Mouse (Mus musculus) liver, embryonic 14.5 days (tissue): Measurements from ENCODE around the gene Capn15. TPM values are rescaled to one million over a fixed set of nuclear protein-coding genes. Genes with fewer than 3 reads are reported as not detected.
A peak's percentile ranks its signal among the peaks of the same experiment; 100 is the strongest.

Experiments used
- ATAC-seq: fragments of 200-750 bp; cut with Nextera tagmentation; 2 replicates; pipeline ENCODE4 v1.8.0; 2017; ENCODE audit warnings: moderate number of reproducible peaks, mild to moderate bottlenecking, moderate library complexity; ENCODE audit not compliant: insufficient read depth
- DNase-seq, 3 experiments: peaks; one replicate each; pipeline ENCODE4 v3.0.0-alpha.2; 2012 to 2013; ENCODE audit warnings: low read depth in 3 of 3, low spot score in 3 of 3
- H3K27ac ChIP-seq: fragments of 300-500 bp; sonication (generic); 2 replicates; pipeline ENCODE4 v1.5.1; 2014; ENCODE audit warnings: moderate library complexity, mild to moderate bottlenecking, control low read depth, inconsistent platforms
- H3K27me3 ChIP-seq: fragments of 300-500 bp; sonication (generic); 2 replicates; pipeline ENCODE4 v1.6.1; 2014; ENCODE audit warnings: mild to moderate bottlenecking, low read length, moderate library complexity; ENCODE audit not compliant: control insufficient read depth, insufficient read depth
- H3K36me3 ChIP-seq: fragments of 300-500 bp; sonication (generic); replicated peaks from 2 replicates; pipeline ENCODE4 v1.6.1; 2014; ENCODE audit warnings: low read depth; ENCODE audit not compliant: control insufficient read depth, insufficient read depth
- H3K4me1 ChIP-seq, 2 experiments: fragments of 200-500 bp in 1 of 2; fragments of 300-500 bp in 1 of 2; sonication (generic) in 1 of 2; replicated peaks; 2 replicates each; pipeline ENCODE4 v1.6.1; 2012 to 2014; ENCODE audit warnings: antibody characterized with exemption in 1 of 2, inconsistent platforms in 1 of 2, low read length in 1 of 2; ENCODE audit not compliant: control insufficient read depth in 2 of 2, insufficient read depth in 2 of 2
- H3K4me2 ChIP-seq: fragments of 300-500 bp; sonication (generic); 2 replicates; pipeline ENCODE4 v1.6.1; 2014; ENCODE audit warnings: low read depth, mild to moderate bottlenecking, control low read depth, moderate library complexity
- H3K4me3 ChIP-seq, 2 experiments: fragments of 200-500 bp in 1 of 2; fragments of 300-500 bp in 1 of 2; sonication (generic) in 1 of 2; 2 replicates each; pipeline ENCODE4 v1.5.1; 2012 to 2014; ENCODE audit warnings: low read depth in 2 of 2, low read length in 2 of 2, mild to moderate bottlenecking in 2 of 2, control low read depth in 1 of 2, inconsistent platforms in 1 of 2, moderate library complexity in 1 of 2; ENCODE audit not compliant: insufficient read depth in 1 of 2
- H3K9ac ChIP-seq: fragments of 300-500 bp; sonication (generic); replicated peaks from 2 replicates; pipeline ENCODE4 v1.6.1; 2014; ENCODE audit warnings: mild to moderate bottlenecking, control low read depth, moderate library complexity
- H3K9me3 ChIP-seq: fragments of 300-500 bp; sonication (generic); 2 replicates; pipeline ENCODE4 v1.6.1; 2016; ENCODE audit warnings: low read length, mixed read lengths; ENCODE audit not compliant: control insufficient read depth
- CTCF ChIP-seq: IDR thresholded peaks from 2 replicates; pipeline ENCODE4 v1.5.1; 2016; ENCODE audit warnings: antibody characterized with exemption, low read depth, control low read depth
- EP300 ChIP-seq: IDR thresholded peaks from 2 replicates; pipeline ENCODE4 v1.6.1; 2016; ENCODE audit warnings: antibody characterized with exemption, low read depth
- WGBS: fragments of 180-500 bp; shearing (Covaris S2); extraction: QIAGEN DNeasy Blood & Tissue Kit; methylation state at CpG from one replicate; pipeline ENCODE4 v1.1.7; 2014; ENCODE audit not compliant: insufficient replicate concordance; 5-methylcytosine and 5-hydroxymethylcytosine counted together
- polyA plus RNA-seq, 2 experiments: library from polyadenylated mRNA; depleted of rRNA in 1 of 2; stranded (reverse) in 1 of 2; unstranded in 1 of 2; fragments of >200 nt; fragmentation: Nextera tagmentation in 1 of 2; extraction: Ambion mirVana in 1 of 2; gene quantifications; 2 replicates each; pipeline versions ENCODE4 v1.2.1 to v1.2.3; 2012 to 2014

Capn15 gene
- polyA plus RNA-seq, 2 experiments = 7.7 to 8.3 TPM

GRCm38 (mm10) chr17:25970954-25971707 is 14.5 kb downstream of the Capn15 start:
- H3K4me2 ChIP-seq = 0 out of 2 replicates have a peak overlapping the region, but pooled peaks have one; percentile 1
- no peaks in the 10 kb centered on the region for H3K27me3 ChIP-seq
- H3K36me3 ChIP-seq = no peaks in the 10 kb centered on the region
- no peaks in the 10 kb centered on the region for H3K9me3 ChIP-seq
- TF ChIP-seq EP300 = no peak
- TF ChIP-seq CTCF = no peak
- ATAC-seq (no peak), DNase-seq (no peak)
- H3K4me3 ChIP-seq = no peak overlapping the region
- H3K9ac ChIP-seq = peak overlapping the region; percentile 18; the same call in 1 of the 2 replicates
- H3K4me1 ChIP-seq = peaks cover 14 to 15% of the 10 kb centered on the region in 2 experiments
- 72% methylated on average over 4 of the region's 4 CpGs for WGBS
- no peak overlapping the region for H3K27ac ChIP-seq

GRCm38 (mm10) chr17:25970448-25970847 is 15.1 kb downstream of the Capn15 start:
- Histone ChIP-seq H3K4me3 (no peak overlapping the region), H3K9me3 (no peaks in the 10 kb centered on the region), H3K9ac (peak overlapping the region; percentile 18; the same call in 1 of the 2 replicates), H3K27ac (peak overlapping the region; percentile 33; the same call in 1 of the 2 replicates), H3K4me2 (0 out of 2 replicates have a peak overlapping the region, but pooled peaks have one; percentile 1), H3K4me1 (peaks cover 14 to 15% of the 10 kb centered on the region in 2 experiments), H3K27me3 (no peaks in the 10 kb centered on the region), H3K36me3 (no peaks in the 10 kb centered on the region)
- TF ChIP-seq CTCF (peak; percentile 49; the same call in 1 of the 2 replicates), EP300 (no peak)
- ATAC-seq (no peak), DNase-seq (no peak)
- WGBS = 87% methylated on average over 9 of the region's 9 CpGs

- Histone ChIP-seq H3K4me1 (peaks cover 18 to 19% of the 10 kb centered on the region in 2 experiments), H3K4me3 (no peak overlapping the region), H3K9me3 (no peaks in the 10 kb centered on the region), H3K4me2 (no peak overlapping the region), H3K36me3 (peaks cover 9% of the 10 kb centered on the region; the same call in 1 of the 2 replicates), H3K27ac (peak overlapping the region; percentile 38), H3K27me3 (no peaks in the 10 kb centered on the region), H3K9ac (peak overlapping the region; percentile 16; the same call in 1 of the 2 replicates)
- peak; percentile 66 for ATAC-seq
- TF ChIP-seq EP300 (no peak), CTCF (no peak)
- no peak for DNase-seq
- WGBS = 17% methylated on average over 1 of the region's 1 CpGs
Measured at GRCm38 (mm10) chr17:25968176-25968575, 17.4 kb downstream of the Capn15 start.

- H3K9me3 ChIP-seq = no peaks in the 10 kb centered on the region
- DNase-seq (no peak), ATAC-seq (no peak)
- H3K4me1 ChIP-seq = peaks cover 22 to 23% of the 10 kb centered on the region in 2 experiments
- peaks cover 10% of the 10 kb centered on the region; the same call in 1 of the 2 replicates for H3K36me3 ChIP-seq
- H3K9ac ChIP-seq = 0 out of 2 replicates have a peak overlapping the region, but pooled peaks have one; percentile 16
- TF ChIP-seq CTCF (no peak), EP300 (no peak)
- WGBS = 50% methylated on average over 3 of the region's 3 CpGs
- no peaks in the 10 kb centered on the region for H3K27me3 ChIP-seq
- H3K27ac ChIP-seq = peak overlapping the region; percentile 38
- H3K4me3 ChIP-seq = no peak overlapping the region
- no peak overlapping the region for H3K4me2 ChIP-seq
Measured at GRCm38 (mm10) chr17:25967652-25968051, 17.9 kb downstream of the Capn15 start.

GRCm38 (mm10) chr17:25964271-25964670 is 21.3 kb downstream of the Capn15 start:
- Histone ChIP-seq H3K4me2 (no peak overlapping the region), H3K4me1 (peaks cover 40 to 43% of the 10 kb centered on the region in 2 experiments), H3K27ac (peak overlapping the region; percentile 85), H3K9ac (0 out of 2 replicates have a peak overlapping the region, but pooled peaks have one; percentile 14), H3K27me3 (no peaks in the 10 kb centered on the region), H3K4me3 (no peak overlapping the region), H3K36me3 (peaks cover 10% of the 10 kb centered on the region; the same call in 1 of the 2 replicates), H3K9me3 (no peaks in the 10 kb centered on the region)
- ATAC-seq (no peak), DNase-seq (no peak)
- no peak for TF ChIP-seq EP300
- no peak for TF ChIP-seq CTCF
- WGBS = 72% methylated on average over 7 of the region's 7 CpGs
